Mouse (Mus musculus) E14TG2a.4 (cell line): ENCODE measurements around the gene Fbxo11.

ENCODE experiments used
- CTCF ChIP-seq: conservative IDR thresholded peaks from 2 replicates; pipeline ENCODE4 v1.5.1; 2014; ENCODE audit warnings: low read length
- POU5F1 ChIP-seq: IDR thresholded peaks from 2 replicates; pipeline ENCODE4 v1.6.1; 2014; ENCODE audit warnings: low read length, borderline replicate concordance

DNA sequence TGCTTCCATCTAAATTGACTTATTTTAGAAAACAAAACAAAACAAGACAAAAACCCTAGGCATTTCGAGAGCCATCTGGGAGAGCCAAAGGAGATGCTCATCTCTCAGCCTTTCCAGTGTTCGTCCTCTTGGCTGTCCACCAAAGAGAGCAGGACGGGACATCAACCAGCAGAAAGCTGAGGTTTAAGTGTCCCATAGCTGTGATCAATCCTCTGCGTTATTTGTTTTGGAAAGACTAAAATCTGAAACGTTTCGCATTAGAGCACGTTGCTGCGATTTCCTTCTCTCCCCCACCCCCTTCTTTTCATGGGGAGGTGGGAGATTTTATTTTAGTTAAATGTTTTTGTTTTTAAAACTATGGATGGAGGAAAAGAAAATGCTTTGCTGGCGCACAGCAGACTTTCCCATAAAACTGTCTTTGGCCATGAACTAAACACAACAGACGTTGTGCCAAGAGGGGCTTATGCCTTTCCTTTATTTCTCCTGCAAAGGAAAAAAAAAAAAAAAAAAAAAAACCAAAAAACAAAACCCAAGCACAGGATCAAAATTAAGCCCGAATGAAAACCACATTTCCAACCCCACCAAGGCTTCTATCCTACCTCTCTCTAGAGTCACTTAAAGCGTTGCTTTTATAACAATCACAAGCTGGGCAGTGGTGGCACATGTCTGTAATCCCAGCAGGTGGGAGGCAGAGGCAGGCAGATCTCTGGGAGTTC lies 46.1 kb upstream of the Fbxo11 start:
- TF ChIP-seq CTCF (no peak), POU5F1 (no peak)
